Mouse (Mus musculus): Measurements from ENCODE around the gene Tmem86a. TPM values are rescaled to one million over a fixed set of nuclear protein-coding genes. Genes with fewer than 3 reads are reported as not detected.

The Tmem86a gene
- polyA plus RNA-seq, 1 experiment from 2014 or later = 31.9 TPM

DNA sequence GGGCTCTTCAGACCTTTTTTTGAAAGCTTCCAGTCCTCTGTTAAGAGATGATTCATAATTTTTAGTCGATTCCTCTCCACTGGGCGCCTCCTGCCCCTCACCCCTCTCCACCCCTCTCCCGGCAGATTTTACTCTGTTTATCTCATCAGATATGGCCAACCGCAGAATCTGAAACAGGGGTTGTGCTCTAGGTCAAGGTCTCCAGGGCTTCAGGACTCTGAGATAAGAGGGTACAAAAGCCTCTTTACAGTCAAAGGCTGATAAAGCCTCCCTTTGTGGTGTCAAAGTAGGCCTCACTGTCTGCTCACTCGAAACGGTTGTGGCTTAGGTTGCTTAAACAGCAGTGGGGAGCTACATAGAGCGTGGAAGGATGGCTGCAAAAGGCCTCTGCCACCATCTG, 8.9 kb downstream of the Tmem86a start:
- no peak for TF ChIP-seq CTCF (IDR thresholded peaks at IDR 0.05; ENCODE audit: low read depth)
- H3K36me3 ChIP-seq (ENCODE audit: insufficient read depth) = peaks cover 3% of the 10 kb centered on the region; the same call in 1 of the 2 replicates
- no peak overlapping the region for H3K4me2 ChIP-seq
- no peak overlapping the region for H3K4me3 ChIP-seq (ENCODE audit: low read depth, low read length)
- no peaks in the 10 kb centered on the region for H3K27me3 ChIP-seq (ENCODE audit: insufficient read depth, low read length)
- H3K9ac ChIP-seq = no peak overlapping the region
- no peaks in the 10 kb centered on the region for H3K9me3 ChIP-seq (ENCODE audit: low read depth, low read length)
- ATAC-seq (ENCODE audit: insufficient read depth) (no peak), DNase-seq (no peak)
- H3K27ac ChIP-seq (ENCODE audit: low read depth) = no peak overlapping the region
- H3K4me1 ChIP-seq (ENCODE audit: insufficient read depth) = no peaks in the 10 kb centered on the region
- WGBS = 30% methylated on average over 7 of the region's 7 CpGs

DNA sequence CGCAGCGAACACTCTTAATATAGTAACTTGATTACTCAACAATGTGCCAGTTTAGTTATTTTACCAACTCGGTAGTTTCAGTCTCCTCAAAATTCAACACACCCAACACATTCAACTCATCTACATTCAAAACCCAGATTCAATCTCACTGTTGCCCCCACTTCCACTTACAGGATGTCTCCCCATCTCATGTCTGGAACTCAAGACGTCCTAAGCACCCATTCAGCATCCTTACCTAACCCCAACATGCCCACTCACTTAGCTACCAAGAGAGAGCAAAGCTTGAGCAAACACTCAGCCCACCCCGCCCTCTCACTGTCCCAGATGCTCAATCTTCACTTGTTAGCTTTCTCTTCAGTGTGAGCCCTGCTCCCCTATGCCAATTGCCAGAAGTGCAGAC, 11.2 kb downstream of the Tmem86a start:
- TF ChIP-seq CTCF (IDR thresholded peaks at IDR 0.05; ENCODE audit: low read depth) = no peak
- DNase-seq = no peak
- Histone ChIP-seq H3K4me3 (ENCODE audit: low read depth, low read length) (no peak overlapping the region), H3K36me3 (ENCODE audit: insufficient read depth) (no peaks in the 10 kb centered on the region), H3K27me3 (ENCODE audit: insufficient read depth, low read length) (no peaks in the 10 kb centered on the region), H3K27ac (ENCODE audit: low read depth) (no peak overlapping the region), H3K9me3 (ENCODE audit: low read depth, low read length) (no peaks in the 10 kb centered on the region), H3K9ac (no peak overlapping the region), H3K4me2 (no peak overlapping the region), H3K4me1 (ENCODE audit: insufficient read depth) (no peaks in the 10 kb centered on the region)
- no peak for ATAC-seq (ENCODE audit: insufficient read depth)
- WGBS = 70% methylated on average over 5 of the region's 5 CpGs

GRCm38 (mm10) chr7:47066942-47067341, 16.5 kb downstream of the Tmem86a start:
- TF ChIP-seq CTCF (IDR thresholded peaks at IDR 0.05; ENCODE audit: low read depth) = no peak
- no peaks in the 10 kb centered on the region for H3K27me3 ChIP-seq (ENCODE audit: insufficient read depth, low read length)
- no peak overlapping the region for H3K4me3 ChIP-seq (ENCODE audit: low read depth, low read length)
- ATAC-seq (ENCODE audit: insufficient read depth) (peak; percentile 62; the same call in 1 of the 2 replicates), DNase-seq (peak; percentile 75)
- H3K36me3 ChIP-seq (ENCODE audit: insufficient read depth) = no peaks in the 10 kb centered on the region
- 52% methylated on average over 3 of the region's 3 CpGs for WGBS
- no peak overlapping the region; the same call in 1 of the 2 replicates for H3K27ac ChIP-seq (ENCODE audit: low read depth)
- H3K4me1 ChIP-seq (ENCODE audit: insufficient read depth) = no peaks in the 10 kb centered on the region
- H3K4me2 ChIP-seq = no peak overlapping the region
- no peak overlapping the region for H3K9ac ChIP-seq
- no peaks in the 10 kb centered on the region for H3K9me3 ChIP-seq (ENCODE audit: low read depth, low read length)

- H3K27ac ChIP-seq (ENCODE audit: low read depth) = no peak overlapping the region
These were observed 17.5 kb downstream of the Tmem86a start for GRCm38 (mm10) chr7:47067879-47068278.

GRCm38 (mm10) chr7:47072551-47072950, 22.1 kb downstream of the Tmem86a start:
- WGBS = 76% methylated on average over 5 of the region's 5 CpGs
- no peaks in the 10 kb centered on the region for H3K36me3 ChIP-seq (ENCODE audit: insufficient read depth)
- H3K4me2 ChIP-seq = no peak overlapping the region
- H3K27ac ChIP-seq (ENCODE audit: low read depth) = peak overlapping the region; percentile 15; the same call in 1 of the 2 replicates
- H3K4me3 ChIP-seq (ENCODE audit: low read depth, low read length) = no peak overlapping the region
- no peaks in the 10 kb centered on the region for H3K27me3 ChIP-seq (ENCODE audit: insufficient read depth, low read length)
- peak; percentile 11; the same call in 1 of the 2 replicates for ATAC-seq (ENCODE audit: insufficient read depth)
- peaks cover 20% of the 10 kb centered on the region for H3K4me1 ChIP-seq (ENCODE audit: insufficient read depth)
- no peak overlapping the region for H3K9ac ChIP-seq
- TF ChIP-seq CTCF (IDR thresholded peaks at IDR 0.05; ENCODE audit: low read depth) = peak; percentile 54
- H3K9me3 ChIP-seq (ENCODE audit: low read depth, low read length) = no peaks in the 10 kb centered on the region
- peak; percentile 59 for DNase-seq

More at GRCm38 (mm10) chr7:47067879-47068278, 17.5 kb downstream of the Tmem86a start:
- Histone ChIP-seq H3K27me3 (ENCODE audit: insufficient read depth, low read length) (no peaks in the 10 kb centered on the region), H3K4me2 (no peak overlapping the region), H3K36me3 (ENCODE audit: insufficient read depth) (no peaks in the 10 kb centered on the region), H3K4me1 (ENCODE audit: insufficient read depth) (0 out of 2 replicates have a peak, but pooled peaks cover 4% of the 10 kb centered on the region), H3K9ac (no peak overlapping the region), H3K9me3 (ENCODE audit: low read depth, low read length) (no peaks in the 10 kb centered on the region), H3K4me3 (ENCODE audit: low read depth, low read length) (no peak overlapping the region)
- TF ChIP-seq CTCF (IDR thresholded peaks at IDR 0.05; ENCODE audit: low read depth) = no peak
- 56% methylated on average over 5 of the region's 5 CpGs for WGBS
- DNase-seq (peak; percentile 14), ATAC-seq (ENCODE audit: insufficient read depth) (no peak)

DNA sequence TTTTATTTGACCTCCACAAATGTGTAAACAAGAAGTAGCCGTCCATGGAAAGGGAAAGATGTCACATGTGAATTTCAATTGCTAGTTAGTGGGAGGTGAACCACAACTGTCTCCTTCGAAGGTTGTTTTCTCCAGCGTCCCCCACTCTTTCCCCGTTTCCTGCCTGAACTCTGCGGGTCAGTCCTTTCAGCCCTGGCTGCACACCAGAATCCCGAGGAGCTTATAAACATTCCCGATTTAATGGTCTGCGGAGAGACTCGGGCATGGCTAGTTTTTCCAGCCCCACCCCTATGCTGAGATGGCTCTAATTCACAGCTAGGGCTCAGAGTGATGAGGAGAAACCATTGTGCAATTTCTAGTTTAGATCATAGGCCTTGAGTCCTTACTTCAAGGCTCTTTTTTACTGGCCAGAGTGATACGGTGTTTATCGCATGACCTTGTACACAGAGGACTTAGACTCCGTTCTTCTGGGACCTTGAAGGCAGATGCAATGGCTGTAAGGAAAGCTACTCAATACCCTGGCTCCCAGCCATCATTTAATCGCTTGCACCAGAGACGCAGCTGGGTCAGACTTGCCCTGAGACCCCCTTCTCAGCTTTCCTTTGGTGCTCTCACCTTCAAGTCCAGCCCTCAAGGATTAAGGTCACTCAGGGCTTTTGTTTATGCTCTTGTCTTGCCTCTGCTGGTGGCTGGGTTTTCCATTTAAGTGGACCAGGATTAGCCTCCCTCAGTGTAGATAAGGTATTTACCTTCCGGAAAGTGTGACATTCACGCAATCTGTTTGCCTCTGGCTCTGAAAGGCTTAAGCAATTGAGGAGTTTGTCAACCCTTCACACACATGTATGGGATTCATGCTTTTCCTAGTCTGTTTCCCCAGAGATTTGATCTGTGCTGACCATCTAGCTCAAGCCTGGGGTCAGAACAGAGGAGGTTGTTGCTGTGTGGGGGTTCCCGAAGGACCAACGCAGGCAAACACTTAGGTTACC, 23.4 kb downstream of the Tmem86a start:
- Histone ChIP-seq H3K4me2 (no peak overlapping the region), H3K36me3 (ENCODE audit: insufficient read depth) (no peaks in the 10 kb centered on the region), H3K27me3 (ENCODE audit: insufficient read depth, low read length) (no peaks in the 10 kb centered on the region), H3K4me3 (ENCODE audit: low read depth, low read length) (no peak overlapping the region), H3K9me3 (ENCODE audit: low read depth, low read length) (no peaks in the 10 kb centered on the region), H3K9ac (no peak overlapping the region), H3K27ac (ENCODE audit: low read depth) (peak overlapping the region; percentile 75), H3K4me1 (ENCODE audit: insufficient read depth) (peaks cover 20% of the 10 kb centered on the region)
- WGBS = 30% methylated on average over 18 of the region's 18 CpGs
- peak; percentile 62 for ATAC-seq (ENCODE audit: insufficient read depth)
- no peak for TF ChIP-seq CTCF (IDR thresholded peaks at IDR 0.05; ENCODE audit: low read depth)
- peak; percentile 85 for DNase-seq

GRCm38 (mm10) chr7:47076193-47076592, 25.8 kb downstream of the Tmem86a start:
- no peak for ATAC-seq (ENCODE audit: insufficient read depth)

More at GRCm38 (mm10) chr7:47076193-47076592, 25.8 kb downstream of the Tmem86a start:
- H3K36me3 ChIP-seq (ENCODE audit: insufficient read depth) = no peaks in the 10 kb centered on the region
- no peak overlapping the region for H3K27ac ChIP-seq (ENCODE audit: low read depth)
- DNase-seq = no peak
- TF ChIP-seq CTCF (IDR thresholded peaks at IDR 0.05; ENCODE audit: low read depth) = no peak
- 81% methylated on average over 6 of the region's 6 CpGs for WGBS
- H3K27me3 ChIP-seq (ENCODE audit: insufficient read depth, low read length) = no peaks in the 10 kb centered on the region
- no peak overlapping the region for H3K9ac ChIP-seq
- H3K9me3 ChIP-seq (ENCODE audit: low read depth, low read length) = no peaks in the 10 kb centered on the region
- H3K4me3 ChIP-seq (ENCODE audit: low read depth, low read length) = no peak overlapping the region
- peaks cover 20% of the 10 kb centered on the region for H3K4me1 ChIP-seq (ENCODE audit: insufficient read depth)
- H3K4me2 ChIP-seq = no peak overlapping the region

All from lung, embryonic 14.5 days (tissue).